Mouse (Mus musculus) left cerebral cortex, postnatal 25 days (tissue): ENCODE data around the gene Pnpt1. TPM values are rescaled to one million over a fixed set of nuclear protein-coding genes. Genes with fewer than 3 reads are reported as not detected.

Experiments
- DNase-seq, 2 experiments: peaks; one replicate each; pipeline ENCODE4 v3.0.0; 2022; ENCODE audit warnings: low spot score in 2 of 2, mixed read lengths in 1 of 2
- intact Hi-C: fragments of 180-260 bp; cut with DNase I; formaldehyde crosslinking; loops from one replicate; pipeline ENCODE4 v1.15.1; 2025
- total RNA-seq, 2 experiments: library from RNA; stranded (reverse); gene quantifications; 2 replicates each; pipeline ENCODE4 v1.2.3; 2021

The Pnpt1 gene
- 10 to 100 TPM; 19.5 to 21.4 TPM for total RNA-seq

DNA sequence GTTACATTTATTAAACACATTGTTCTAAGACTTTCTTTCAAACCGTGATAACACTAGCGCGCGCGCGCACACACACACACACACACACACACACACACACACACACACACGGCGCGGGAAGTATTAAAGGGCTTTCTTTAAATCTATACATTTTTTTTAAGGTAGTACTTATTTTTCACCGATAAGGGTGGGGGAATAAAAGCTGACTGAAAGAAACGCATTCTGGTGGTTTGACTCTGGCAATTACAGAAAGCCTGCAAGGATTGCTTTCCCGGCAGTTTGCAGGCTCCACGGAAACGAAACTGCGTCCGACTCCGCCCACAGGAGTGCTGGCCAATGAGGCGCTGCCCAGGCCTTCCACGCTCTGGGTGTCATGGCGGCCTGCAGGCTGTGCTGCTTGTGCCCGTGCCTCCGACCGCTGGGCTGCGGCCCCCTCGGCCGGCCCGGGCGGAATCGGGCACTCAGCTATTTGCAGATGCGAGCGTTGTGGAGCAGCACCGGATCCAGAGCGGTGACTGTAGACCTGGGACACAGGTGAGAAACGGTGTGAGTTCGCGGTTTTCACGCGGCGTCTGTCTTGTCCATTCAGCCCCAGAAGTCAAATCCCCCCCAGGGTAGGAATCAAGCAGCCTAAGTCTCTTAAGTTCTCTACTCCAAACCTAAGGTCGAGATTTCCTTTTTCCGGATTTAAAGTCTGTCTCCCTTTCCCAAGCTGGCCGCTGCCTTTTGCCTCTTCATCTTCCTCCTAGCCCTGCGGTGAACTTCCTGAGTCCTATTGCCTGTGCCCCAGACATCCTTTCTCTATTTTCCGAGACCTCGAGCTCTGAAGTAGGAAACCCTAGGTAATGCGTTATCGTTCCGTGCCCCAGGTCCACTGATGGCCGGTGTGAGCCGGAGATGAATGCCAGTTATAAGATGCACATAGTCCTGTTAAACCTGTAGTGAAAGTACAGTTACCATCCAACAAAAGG is at the start of gene Pnpt1:
TSS of gene Pnpt1 (plus strand) at position 360 of the 971 bp plus-strand sequence.
- peak; percentile 92 to 96 for DNase-seq
- intact Hi-C loops = loop anchor here (2.0 to 10.0 kb wide), 4 partner anchors 42 to 1814 kb away; partner anchors contain the start of gene Ppp4r3b

DNA sequence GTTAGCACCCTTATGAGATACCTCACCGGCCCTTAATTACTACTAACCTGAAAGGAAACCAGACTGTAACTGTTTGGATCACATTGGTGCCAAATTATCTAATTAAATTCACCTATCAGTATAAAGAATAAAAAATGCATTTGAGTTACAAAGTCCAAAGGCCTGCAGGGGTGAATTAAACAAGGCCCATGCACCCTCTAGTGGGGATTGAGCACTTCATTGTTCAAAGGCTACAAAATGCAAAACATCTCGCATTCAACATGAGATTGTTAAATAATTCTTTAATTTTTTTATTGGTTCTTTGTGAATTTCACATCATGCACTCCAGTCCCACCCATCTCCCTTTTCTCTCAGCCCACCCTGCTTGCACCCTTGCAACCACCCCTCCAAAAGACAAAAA is 38.1 kb upstream of the Pnpt1 start:
- peak in 1 of 2 experiments; percentile 17 for DNase-seq
- intact Hi-C loops = no loop called here

DNA sequence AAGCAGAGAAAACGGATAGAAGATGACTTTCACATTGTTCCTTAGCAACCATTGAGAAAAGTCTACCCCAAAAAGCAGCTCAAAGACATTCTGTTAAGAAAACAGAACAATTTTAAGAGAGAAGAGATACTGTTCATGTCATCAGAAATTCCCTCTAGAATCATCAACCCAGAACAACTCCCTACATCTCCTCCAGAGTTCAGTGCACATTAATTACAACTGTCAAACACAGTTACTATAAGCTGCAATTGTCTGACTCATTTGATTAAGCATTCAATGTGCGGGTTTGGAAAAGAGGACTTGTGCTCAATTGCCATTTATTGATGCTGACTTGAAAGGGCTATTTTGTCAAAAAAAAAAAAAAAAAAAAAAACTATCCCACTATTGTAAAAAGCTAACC is 31.6 kb upstream of the Pnpt1 start:
- no peak for DNase-seq
- intact Hi-C loops = no loop called here

DNA sequence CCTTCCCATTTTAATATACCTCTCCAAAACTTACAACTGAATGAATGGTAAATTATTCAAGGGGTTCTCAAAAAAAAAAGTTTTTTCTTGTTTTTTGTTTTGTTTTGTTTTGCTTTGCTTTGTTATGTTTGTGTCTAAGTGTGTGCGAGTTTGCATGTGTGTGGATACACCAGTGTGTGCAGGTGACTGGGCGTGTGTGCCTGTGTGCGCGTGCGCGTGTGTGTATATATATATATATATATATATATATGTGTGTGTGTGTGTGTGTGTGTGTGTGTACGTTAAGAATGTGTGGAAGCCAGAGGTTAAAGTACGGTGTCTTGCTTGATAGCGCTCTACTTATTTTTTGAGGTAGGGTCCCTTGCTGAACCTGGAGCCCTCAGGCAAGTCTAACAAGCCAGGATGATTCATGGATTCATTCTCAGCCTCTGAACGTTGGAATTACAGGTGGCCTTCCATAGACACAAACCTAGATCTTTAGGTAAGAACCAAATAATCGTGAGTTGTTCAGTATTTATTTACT is 621 bp upstream of the Pnpt1 start:
- intact Hi-C loops = loop anchor here (2.0 to 10.0 kb wide), 4 partner anchors 43 to 1815 kb away; partner anchors contain the start of gene Ppp4r3b
- DNase-seq = no peak

DNA sequence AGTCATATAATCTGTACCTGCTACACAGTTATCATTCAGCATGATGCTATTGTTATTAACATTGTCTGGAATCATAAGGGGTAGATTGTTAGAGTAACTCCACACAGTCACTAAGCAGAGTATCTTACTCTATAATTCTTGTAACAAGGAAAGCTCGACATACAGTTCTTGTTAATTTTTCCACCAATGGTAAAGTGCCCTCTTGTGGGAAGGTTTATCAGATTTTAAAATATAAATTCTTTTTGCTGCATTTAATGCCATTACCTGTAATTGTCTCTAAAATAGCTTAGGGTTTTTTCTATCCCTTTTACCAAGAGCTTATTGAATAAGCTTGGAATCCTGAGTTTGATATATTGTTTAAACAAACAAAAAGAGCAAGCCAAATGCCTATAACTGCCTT is 10.1 kb downstream of the Pnpt1 start:
- intact Hi-C loops = no loop called here

DNA sequence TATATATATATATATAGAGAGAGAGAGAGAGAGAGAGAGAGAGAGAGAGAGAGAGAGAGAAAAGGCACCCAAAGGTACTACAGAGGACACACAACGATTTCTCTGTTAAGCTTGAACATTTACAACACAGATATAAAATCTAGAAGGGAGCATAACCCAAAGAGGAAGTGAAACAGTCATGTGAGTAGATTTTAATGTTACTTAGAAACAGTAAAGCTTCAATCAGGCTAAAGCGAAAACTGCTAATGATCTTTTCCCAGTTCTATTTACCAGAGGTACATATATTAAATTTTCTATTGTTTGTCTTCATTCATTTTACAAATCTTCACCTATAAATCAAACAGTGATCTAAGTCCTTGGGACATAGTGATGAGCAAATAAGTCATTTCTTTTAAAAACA is 18.4 kb downstream of the Pnpt1 start:
- intact Hi-C loops = no loop called here

More for the DNA sequence above, 10.1 kb downstream of the Pnpt1 start:
- no peak for DNase-seq

DNA sequence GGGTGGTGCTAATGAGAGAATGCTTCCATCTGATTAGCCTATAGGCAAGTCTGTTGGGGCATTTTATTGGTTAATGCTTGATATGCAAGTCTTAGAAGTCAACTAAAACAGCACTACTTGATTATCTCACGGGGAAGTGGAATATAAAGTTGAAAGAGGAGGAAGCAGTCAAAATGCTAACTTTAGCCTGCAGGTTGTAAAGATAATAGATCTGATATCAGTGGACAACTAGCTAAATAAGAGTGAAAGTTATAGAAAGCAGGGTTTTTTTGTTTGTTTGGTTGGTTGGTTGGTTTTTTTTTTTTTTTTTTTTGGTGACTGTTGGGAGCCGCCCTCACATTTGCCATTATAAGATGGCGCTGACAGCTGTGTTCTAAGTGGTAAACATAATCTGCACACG is 33.0 kb downstream of the Pnpt1 start:
- intact Hi-C loops = no loop called here
- DNase-seq = no peak

More for the DNA sequence above, 18.4 kb downstream of the Pnpt1 start:
- DNase-seq = no peak

DNA sequence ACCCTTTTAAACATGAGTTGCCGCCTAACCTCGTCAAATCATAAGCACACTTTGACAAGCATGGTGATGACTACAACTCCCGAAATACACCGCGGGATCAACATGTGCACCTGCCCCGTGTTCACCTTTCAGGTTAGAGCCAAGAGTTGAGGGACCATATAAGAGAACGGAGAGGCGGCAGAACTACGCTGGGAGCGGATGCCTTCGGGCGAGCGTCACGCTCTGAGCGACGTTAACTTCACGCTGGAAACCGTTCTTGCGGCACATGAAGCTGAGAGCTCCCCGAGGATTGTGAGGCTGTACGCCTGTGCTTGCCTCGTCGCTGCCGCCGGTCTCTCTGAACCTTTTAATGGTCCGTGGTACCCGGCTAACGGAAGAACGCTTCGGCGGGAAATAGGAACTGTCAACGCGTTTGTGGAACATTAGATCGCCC is 41.4 kb downstream of the Pnpt1 start:
- peak; percentile 71 to 76 for DNase-seq

DNA sequence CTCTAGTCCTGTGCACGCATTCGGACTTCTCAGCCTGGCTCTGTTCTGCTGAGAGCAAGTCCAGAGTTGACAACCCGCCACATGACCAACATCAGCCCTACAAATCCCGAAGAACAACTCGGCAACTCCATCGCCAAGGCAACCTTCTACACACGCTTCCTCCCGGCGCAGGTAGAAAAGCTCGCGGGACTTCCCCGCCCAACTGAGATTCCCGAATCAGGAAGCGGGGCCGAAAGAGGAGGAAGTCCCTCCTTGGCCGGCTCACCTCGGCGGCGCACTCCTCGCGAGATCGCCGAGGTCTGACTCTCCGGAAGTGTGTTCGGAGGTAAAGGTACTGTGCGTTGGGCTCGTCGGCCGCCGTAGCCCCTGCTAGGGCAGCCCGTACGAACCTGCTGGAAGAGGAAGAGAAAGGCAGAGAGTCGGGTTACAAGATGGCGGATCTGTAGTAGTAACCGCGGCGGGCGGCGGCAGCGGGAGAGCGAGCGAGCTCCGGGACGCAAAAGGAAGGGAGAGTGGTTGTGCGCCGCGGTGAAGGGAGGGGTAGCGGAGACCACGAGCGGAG is 42.1 kb downstream of the Pnpt1 start, which contains the start of gene Ppp4r3b:
TSS of gene Ppp4r3b (plus strand) at position 328 of the 562 bp plus-strand sequence.
- intact Hi-C loops = loop anchor here (2.0 to 10.0 kb wide), 2 partner anchors 42 to 522 kb away; partner anchors contain the start of genes Pnpt1 and Rtn4
- DNase-seq = peak; percentile 98 to 99

More for the DNA sequence above, 41.4 kb downstream of the Pnpt1 start:
- intact Hi-C loops = loop anchor here (2.0 to 10.0 kb wide), 2 partner anchors 41 to 523 kb away; partner anchors contain the start of genes Pnpt1 and Rtn4

DNA sequence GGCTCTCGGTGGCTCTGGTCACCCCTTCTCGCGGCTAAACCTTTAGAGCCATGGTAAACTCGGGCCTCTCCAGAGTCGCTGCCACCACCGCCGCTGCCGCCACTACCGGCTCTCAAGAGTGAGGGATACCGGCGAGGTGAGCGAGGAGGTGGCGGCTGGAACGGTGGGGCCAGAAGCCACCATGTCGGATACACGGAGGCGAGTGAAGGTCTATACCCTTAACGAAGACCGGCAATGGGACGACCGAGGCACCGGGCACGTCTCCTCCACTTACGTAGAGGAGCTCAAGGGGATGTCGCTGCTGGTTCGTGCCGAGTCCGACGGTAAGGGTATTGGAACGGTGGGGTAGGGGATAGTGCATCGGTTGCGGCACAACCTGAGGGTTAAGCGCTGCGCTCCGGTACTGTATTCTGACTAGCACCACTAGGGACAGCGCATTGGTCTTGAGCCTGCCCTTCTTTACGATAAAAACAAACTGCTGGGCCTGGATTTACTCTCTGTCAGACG is 42.6 kb downstream of the Pnpt1 start:
- intact Hi-C loops = loop anchor here (2.0 to 10.0 kb wide), 2 partner anchors 42 to 522 kb away; partner anchors contain the start of genes Pnpt1 and Rtn4
- peak in 1 of 2 experiments; percentile 51 for DNase-seq

DNA sequence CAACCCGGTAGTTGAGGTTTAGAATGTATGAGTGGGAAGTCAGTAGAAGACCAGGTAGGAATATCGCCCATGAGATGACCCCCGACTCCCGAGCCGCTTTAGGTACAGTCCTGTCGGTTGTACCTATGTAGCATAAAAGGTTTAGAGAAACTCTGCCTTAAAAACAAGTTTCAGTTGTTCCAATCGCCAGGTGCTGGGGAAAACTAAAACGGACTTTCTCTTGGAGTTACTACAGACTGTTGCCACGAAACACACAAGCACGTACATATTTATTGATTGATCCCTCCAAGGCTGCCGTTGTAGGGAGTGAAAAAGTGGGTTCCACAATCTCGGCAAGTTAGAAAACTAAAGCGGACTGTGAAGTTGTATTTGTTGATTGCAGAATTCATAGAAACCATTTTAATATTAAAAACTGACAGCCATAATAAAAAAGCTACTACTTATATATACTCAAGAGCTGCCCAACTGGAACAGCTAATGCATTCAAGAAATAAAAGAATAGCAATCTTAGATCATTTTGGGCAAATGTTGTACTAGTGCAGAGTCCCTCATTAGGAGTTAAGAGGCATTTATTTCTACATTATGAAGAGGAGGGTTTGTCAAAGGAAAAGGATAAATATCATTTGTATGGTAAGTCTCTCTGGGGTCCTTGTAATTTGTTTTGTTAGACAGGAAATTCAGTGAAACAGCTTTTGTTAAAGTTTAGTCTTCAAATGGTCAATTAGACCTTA is 43.3 kb downstream of the Pnpt1 start:
- intact Hi-C loops = loop anchor here (2.0 to 10.0 kb wide), 2 partner anchors 43 to 521 kb away; partner anchors contain the start of genes Pnpt1 and Rtn4

DNA sequence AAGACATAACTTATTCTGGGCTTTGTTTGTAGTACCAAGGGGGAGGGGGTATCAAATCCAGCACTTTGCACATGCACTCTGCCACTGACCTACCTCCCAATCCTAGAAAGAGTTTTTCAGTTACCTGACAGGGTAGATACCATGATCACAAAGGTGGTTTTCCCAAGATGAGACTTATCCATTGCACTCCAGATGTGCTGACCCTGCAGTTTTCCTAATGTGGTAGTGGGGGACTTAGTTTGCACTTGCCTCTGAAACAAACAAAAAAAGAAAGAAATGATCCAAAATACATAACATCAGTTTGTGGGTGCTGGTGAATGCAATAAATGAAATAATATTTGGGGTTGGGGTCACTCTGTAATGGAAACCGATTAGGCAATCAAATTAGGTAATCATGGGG is 48.8 kb downstream of the Pnpt1 start:
- DNase-seq = no peak
- intact Hi-C loops = loop anchor here (10.0 kb wide), 1 partner anchor 515 kb away; the partner anchor contains the start of gene Rtn4

More for the DNA sequence above, 43.3 kb downstream of the Pnpt1 start:
- DNase-seq = no peak

DNA sequence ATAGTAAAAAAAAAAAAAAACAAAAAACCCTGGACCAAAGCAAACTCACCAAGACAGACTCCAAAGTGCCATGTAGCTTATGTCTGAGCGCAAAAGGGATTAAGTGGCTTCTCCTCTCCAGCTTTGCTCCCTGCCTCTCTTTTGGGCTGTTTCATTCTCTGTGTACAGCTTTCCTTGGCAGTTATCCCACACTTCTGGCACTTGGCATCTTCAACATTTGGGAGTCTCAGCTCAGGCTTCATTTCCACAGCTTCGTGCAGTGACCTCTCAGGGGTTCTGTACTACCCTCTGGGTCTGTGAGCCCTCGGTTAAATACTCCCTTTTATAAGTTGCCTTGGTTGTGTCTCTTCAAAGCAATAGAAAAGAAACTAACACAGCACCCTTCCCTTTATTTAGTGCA is 50.1 kb downstream of the Pnpt1 start:
- DNase-seq = peak in 1 of 2 experiments; percentile 39
- intact Hi-C loops = no loop called here

DNA sequence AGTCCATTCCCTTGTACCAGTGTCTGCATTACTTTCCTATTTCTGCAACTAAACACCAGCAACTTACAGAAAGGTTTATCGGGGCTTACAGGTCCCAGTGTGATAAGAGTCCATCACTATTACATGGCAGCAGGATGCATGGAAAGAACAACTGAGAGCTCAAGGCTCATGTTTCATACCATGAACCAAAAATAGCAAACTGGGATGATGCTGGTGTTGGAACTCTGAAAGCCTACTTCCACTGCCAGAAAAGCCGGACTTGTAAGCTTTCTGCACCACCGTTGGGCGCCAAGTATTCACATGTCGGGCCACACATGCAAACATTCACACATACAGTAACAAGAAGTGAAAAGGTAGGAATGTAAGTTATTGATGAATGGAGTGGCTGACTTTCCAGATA is 51.2 kb downstream of the Pnpt1 start:
- DNase-seq = no peak
- intact Hi-C loops = no loop called here

DNA sequence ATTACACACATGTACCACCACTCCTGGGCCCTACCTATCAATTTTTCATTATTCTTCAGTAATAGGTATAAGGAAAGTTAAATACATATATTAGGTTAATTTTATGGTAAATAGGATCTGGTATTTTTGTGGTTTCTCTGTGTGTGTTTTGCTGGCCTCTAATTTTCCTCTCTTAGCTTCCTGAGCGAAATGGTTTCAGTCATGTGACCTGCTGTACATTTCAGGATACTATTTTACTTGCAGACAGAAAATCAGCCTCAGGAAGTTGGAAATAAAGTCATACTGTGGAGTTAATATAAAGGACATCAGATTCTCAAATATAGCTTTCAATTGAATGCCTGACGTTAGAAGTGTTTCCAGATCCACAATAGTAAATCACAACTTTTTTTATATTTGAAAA is 58.4 kb downstream of the Pnpt1 start:
- DNase-seq = no peak
- intact Hi-C loops = no loop called here

DNA sequence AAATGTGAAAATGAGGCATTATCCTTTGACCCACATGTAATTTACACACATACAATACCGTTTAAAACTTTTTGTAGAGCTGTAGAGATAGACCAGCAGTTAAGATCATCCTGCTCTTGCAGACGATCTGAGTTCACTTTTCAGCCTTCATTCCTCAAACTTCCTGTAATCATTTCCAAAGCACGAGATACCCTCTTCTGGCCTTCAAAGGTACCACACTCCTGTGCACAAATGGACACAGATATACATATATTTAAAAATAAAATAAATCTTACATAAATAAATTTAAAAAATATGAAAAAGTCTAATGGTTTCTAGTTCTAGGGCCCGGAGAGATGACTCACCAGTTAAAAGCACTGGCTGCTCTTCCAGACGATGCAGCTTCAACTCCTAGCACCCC is 73.1 kb downstream of the Pnpt1 start:
- intact Hi-C loops = no loop called here
- DNase-seq = no peak

DNA sequence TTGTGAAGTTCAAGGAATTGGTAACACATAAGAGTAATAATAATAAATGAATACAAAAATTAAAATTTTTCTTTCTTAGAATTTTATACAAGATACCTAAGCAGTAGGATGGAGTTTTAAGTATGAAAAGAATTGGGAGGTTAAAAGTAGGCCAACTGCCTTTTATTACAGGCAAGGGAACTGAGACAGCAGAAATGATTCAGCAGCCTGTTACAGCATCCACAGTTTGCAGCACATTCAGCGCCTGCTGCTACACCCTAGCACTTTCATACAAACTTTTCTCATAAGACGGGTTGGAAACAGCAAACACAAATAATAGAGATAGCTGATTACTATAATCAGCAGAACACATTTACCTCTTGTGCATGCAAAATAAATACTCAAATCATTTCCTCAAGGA is 79.2 kb downstream of the Pnpt1 start:
- DNase-seq = no peak
- intact Hi-C loops = no loop called here
